Mouse (Mus musculus) G1E (cell line): Measurements from ENCODE around the gene Cd6.

Experiments used
- CTCF ChIP-seq: IDR thresholded peaks from 2 replicates; pipeline ENCODE4 v1.5.1; 2012; ENCODE audit warnings: low read depth, low read length, inconsistent platforms, mixed read lengths
- GATA1 ChIP-seq: IDR thresholded peaks from 2 replicates; pipeline ENCODE4 v1.6.1; 2012; ENCODE audit warnings: borderline replicate concordance, low read length, inconsistent platforms, mixed read lengths
- GATA2 ChIP-seq: IDR thresholded peaks from 2 replicates; pipeline ENCODE4 v1.6.1; 2012; ENCODE audit warnings: low read depth, low read length, inconsistent platforms, borderline replicate concordance
- POLR2AphosphoS5 ChIP-seq: IDR thresholded peaks from 2 replicates; pipeline ENCODE4 v1.6.1; 2012; ENCODE audit warnings: low read depth, low read length, inconsistent platforms; ENCODE audit not compliant: insufficient replicate concordance
- TAL1 ChIP-seq: conservative IDR thresholded peaks from 2 replicates; pipeline ENCODE4 v1.6.1; 2012; ENCODE audit warnings: low read depth, low read length, inconsistent platforms, mixed read lengths

DNA sequence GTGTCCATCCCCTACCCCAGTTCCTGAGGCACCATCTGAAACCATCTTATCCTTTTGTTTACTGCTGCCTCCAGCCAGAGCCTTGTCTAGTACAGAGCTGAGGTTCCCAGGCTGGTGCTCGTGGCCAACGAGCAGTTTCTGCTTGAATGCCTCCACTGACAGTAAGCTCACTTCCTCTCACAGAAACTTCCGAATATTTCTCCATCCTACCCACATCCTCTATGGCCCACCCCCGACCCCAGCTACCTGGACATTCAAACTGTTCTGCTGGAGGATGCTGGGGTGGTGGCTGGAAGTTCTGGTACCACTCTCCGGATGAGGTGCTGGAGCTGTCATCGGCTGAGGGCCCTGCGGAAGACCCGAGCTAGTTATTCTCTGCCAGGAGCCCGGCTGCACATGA is 39.5 kb downstream of the Cd6 start:
- TF ChIP-seq CTCF (no peak), TAL1 (no peak), GATA2 (no peak), GATA1 (no peak), POLR2AphosphoS5 (no peak)
